Mouse (Mus musculus): ENCODE results near the gene Dmxl2.

DNA sequence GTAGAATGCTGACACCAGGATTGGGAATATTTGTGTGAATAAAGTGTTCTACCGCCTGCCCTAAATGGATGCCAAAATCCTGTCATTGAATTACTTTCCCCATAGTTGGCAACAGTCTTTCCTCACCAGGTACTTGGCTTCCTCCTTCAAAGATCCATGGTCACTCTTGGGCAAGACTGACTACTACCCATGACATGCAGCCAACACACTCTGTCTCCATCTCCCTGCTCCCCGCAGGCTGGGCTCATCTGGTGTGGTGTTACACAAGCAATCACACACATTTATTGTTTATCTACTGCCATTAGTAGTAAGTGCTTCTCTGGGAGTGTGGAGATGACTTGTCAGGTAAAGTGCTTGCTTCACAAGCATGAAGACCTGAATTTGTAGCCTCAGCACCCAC lies 31.5 kb upstream of the Dmxl2 start:
- TF ChIP-seq CTCF (IDR thresholded peaks at IDR 0.05; ENCODE audit: extremely low read depth, insufficient read depth, low read length) (no peak), POLR2A (IDR thresholded peaks at IDR 0.05; ENCODE audit: extremely low read depth, insufficient read depth, low read length) (no peak)
